ENCODE assay signal across 15 mouse cellular contexts in the genomic region with DNA sequence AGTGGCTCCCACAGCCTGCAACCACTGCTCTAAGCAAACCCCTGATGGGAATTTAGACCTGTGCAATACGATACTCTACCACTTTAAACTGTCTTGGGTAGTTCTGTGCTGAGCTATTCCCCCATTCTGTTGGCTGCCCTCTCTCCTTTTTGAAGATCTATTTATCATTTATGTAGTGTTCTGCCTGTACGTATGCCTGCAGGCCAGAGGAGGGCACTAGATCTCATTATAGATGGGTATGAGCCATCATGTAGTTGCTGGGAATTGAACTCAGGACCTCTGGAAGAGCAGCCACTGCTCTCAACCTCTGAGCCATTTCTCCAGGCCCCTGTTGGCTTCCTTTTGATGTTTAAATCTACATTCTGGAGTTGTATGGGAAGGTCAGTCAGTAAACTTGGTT. TPM values are rescaled to one million over a fixed set of nuclear protein-coding genes. Genes with fewer than 3 reads are reported as not detected.
"Had no signal": no experiment of that assay in that cellular context is flagged by ENCODE, and none has a peak within 500 bp of the region (broad histone marks: within the 10 kb centered on the region; RNA-seq: fewer than 3 reads in every experiment).

No protein-coding gene starts in this region.

- H3K4me3 ChIP-seq: kidney, embryonic 15.5 days; limb, embryonic 12.5 days; megakaryocyte, embryonic 14.5 days; neural tube, embryonic 15.5 days had no signal

- H3K4me2 ChIP-seq: kidney, embryonic 15.5 days; limb, embryonic 12.5 days; midbrain, embryonic 11.5 days; neural tube, embryonic 15.5 days had no signal

- H3K27ac ChIP-seq: kidney, embryonic 15.5 days; limb, embryonic 12.5 days; liver, embryonic 14.5 days; macrophage; neural tube, embryonic 15.5 days had no signal

- H3K36me3 ChIP-seq: kidney, embryonic 15.5 days; limb, embryonic 12.5 days; neural tube, embryonic 15.5 days had no signal

- H3K9ac ChIP-seq: kidney, embryonic 15.5 days; limb, embryonic 12.5 days; liver, embryonic 14.5 days; neural tube, embryonic 15.5 days had no signal

- DNase-seq: kidney, adult 2 months; kidney, postnatal 25 days; lung, adult 2 months; lung, postnatal 14 days; right cerebral cortex, adult 18-20 months; right cerebral cortex, postnatal 25 days; thymus, postnatal 4 days had no signal

- H3K9me3 ChIP-seq: kidney, embryonic 15.5 days; limb, embryonic 12.5 days; megakaryocyte, embryonic 14.5 days; neural tube, embryonic 15.5 days had no signal

- H3K27me3 ChIP-seq: kidney, embryonic 15.5 days; limb, embryonic 12.5 days; neural tube, embryonic 15.5 days had no signal

- H3K4me1 ChIP-seq: kidney, embryonic 15.5 days; limb, embryonic 12.5 days; neural tube, embryonic 15.5 days had no signal

- ATAC-seq: midbrain, embryonic 16.5 days had no signal

RNA-seq across cellular contexts. Expression of gene Cys1, which starts 55.3 kb away (rescaled TPM):
- polyA plus RNA-seq: macrophage had no signal
